Mouse (Mus musculus) bone marrow macrophage, adult 2 months (primary cell): Measurements from ENCODE around the gene Ube2e1.

Source experiments
- CTCF ChIP-seq: IDR thresholded peaks from 2 replicates; pipeline ENCODE4 v1.5.1; 2012; ENCODE audit warnings: low read depth, mild to moderate bottlenecking, low read length, moderate library complexity
- POLR2A ChIP-seq: IDR thresholded peaks from 2 replicates; pipeline ENCODE4 v1.6.1; 2012; ENCODE audit warnings: mild to moderate bottlenecking, low read depth, low read length, borderline replicate concordance

DNA sequence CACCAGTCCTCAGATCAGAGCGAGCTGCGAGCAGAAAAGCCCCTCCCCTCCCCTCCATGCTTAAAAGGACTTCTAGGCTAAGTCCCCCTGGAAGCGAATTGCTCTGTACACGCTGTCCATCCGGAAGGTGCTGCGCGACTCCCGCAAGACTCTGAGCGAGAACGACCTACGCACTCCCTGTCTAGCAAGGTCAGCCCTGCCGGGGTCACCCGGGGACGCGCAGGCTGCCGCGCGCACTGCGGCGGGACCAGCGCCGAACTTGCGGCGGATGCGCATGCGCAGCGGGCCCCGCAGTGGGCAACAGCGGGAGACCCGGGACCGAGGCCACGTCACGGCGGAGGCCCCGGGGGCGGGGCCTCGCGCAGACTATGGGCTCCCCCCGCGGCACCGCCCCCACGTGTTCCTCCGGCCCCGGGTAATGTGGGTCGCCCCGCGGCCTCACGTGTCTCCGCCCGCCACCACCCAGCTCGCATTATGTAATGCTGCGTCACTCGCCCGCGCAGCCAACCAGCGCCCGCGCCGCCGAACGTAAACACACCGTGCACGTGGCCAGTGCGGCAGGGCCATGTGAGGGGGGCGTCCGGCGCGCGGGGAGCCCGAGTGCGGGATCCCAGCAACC lies 93.4 kb downstream of the Ube2e1 start:
- no peak for TF ChIP-seq CTCF
- no peak for TF ChIP-seq POLR2A
